Mouse (Mus musculus): ENCODE results near the gene Chrnd.

Chrnd gene

DNA sequence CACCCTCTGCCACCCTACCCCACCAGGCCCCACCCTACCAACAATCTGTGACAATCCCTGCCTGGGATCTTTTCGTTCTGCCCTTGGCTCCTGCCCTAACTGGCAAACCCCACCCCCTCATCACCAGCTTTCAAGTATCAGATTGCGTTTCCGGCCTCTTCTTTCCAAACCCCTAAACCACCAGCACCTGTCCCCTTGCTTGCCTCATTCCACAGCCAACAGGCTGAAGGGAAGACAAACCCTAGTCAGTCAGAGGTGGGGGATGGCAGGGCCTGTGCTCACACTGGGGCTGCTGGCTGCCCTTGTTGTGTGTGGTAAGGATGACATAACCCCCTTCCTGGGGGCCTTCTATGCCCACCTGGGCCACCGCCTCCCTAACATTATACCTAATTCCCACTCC lies at the start of gene Chrnd:
TSS of gene Chrnd (plus strand) at position 179 of the 400 bp plus-strand sequence.
- no peak for DNase-seq (ENCODE audit: low read depth, low spot score)

DNA sequence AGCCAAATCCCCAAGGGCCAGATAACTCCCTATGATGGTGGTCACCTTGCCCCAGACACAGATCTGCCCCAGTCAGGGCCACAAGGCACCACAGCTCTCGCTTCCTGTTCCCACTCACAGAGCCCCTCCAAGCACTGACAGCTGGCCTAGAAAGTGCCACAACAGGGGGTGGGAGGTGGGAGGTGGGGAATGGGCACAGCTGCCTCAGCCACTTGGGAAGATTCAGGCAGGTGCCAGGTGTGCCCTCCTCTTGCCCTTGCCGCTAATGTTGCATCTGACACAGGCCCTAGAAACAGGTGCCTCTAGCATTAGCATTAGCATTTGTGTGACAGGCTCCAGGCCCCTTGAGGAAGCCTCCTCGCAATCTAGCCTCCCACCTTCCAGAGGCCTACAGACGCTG lies 48.9 kb upstream of the Chrnd start:
- no peak for DNase-seq (ENCODE audit: low read depth, low spot score)

DNA sequence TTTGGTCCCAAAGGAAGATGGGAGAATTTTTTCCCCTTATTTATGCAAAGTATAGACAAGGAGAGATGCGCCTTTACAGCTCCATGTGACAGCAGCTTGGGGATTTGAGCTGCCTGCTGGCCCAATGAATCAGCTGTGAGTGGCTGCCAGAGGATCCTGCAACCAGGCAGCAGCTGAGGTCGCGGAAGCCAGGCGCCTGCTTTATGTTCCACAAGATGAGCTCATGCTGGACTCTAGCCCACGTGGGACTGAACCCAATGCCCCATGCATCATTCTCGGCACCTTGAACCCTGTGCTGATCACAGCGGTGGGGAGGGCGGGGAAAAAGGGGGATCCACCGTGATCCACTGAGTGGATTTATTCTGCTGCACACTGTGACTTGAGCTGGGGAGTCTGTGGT lies 48.0 kb upstream of the Chrnd start:
- peak; percentile 34 for DNase-seq (ENCODE audit: low read depth, low spot score)

DNA sequence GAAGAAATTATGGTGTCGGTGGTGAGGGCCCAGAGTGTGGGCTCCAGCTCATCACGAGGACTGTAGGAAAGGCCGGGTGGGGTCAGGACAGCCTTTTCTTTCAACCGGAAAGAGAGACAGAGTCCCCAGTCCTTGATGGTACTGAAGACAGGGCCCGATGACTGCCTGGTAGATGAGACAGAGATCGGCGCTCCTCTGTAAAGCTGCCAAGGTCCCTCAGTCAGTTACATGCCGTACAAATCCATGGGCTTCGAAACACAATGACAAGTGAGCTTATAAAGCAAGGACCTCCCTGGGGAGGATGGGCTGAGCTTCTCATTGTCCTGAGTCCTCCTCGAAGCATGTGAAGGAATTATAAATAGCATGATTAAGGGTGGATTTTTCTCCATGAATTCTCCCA lies 47.3 kb upstream of the Chrnd start:
- no peak for DNase-seq (ENCODE audit: low read depth, low spot score)

DNA sequence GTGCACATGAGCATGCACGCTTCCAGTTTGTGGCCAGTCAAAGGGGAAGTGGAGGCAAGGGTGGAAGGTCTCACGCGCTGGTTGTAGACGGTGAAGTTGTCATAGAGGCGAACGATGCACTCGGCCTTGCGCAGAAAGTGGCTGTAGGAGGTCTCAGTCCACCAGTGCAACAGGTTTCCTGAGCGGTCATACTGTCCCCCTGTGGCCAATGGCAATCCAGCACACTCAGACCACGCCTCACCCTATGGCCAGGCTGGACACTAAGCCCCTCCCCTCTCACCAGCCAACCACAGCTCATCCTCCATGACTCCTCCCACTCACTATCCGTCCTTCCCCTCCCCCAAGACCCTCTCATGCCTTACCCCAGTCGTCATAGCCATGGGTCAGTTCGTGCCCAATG lies 41.0 kb upstream of the Chrnd start:
- no peak for DNase-seq (ENCODE audit: low read depth, low spot score)

DNA sequence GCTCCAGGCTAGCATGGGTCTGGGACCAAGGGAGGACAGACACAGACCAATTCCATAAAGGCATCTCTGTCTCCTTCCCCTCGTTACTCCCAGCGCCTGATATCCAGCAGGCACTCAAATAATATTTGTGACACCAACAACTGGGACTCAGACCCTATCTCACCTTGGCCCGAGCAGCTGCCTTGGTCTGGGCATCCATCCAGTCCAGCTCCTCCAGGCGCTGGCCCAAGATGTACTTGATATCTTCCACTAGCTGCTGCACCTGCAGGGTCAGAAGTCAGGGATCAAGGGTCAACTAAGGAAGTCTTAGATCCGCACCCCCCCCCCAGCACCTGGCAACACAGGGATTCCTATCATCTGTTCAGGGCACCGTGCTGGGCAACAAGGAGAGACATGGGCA lies 39.1 kb upstream of the Chrnd start:
- no peak for DNase-seq (ENCODE audit: low read depth, low spot score)

DNA sequence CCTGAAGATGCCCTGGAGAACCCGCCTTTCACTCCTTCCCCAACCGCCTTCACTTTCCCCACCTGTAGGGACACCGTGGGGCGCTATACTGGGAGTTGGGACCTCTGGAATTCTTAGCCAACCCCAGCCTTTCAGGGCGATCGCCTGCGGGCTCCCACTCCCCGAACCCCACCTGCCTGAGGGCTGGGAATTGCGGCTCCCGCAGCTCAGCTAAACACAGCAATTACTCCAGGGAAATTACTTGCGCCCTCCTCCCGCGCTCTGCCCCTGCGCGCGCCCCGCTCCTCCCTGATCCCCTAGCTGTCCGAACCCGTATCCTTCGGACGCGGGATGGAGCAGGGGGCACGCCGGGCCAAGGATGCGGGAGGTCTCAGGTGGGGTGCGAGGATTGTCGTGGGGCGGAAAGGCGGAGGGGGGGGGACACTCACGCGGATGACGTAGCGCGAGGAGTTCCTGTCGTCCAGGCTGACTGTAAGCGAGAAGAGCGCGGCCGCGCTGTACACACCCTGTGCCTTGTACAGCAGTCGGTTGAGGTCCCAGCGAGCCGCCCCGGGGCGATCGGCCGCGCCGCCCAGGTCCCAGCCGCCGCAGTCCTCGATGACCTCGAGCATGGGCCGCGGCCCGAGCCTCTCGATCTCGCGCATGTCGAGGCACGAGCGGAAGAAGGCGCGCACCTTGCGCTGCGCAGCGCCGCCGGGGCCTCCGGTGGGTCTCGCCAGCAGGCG lies 36.5 kb upstream of the Chrnd start:
- DNase-seq (ENCODE audit: low read depth, low spot score) = no peak

DNA sequence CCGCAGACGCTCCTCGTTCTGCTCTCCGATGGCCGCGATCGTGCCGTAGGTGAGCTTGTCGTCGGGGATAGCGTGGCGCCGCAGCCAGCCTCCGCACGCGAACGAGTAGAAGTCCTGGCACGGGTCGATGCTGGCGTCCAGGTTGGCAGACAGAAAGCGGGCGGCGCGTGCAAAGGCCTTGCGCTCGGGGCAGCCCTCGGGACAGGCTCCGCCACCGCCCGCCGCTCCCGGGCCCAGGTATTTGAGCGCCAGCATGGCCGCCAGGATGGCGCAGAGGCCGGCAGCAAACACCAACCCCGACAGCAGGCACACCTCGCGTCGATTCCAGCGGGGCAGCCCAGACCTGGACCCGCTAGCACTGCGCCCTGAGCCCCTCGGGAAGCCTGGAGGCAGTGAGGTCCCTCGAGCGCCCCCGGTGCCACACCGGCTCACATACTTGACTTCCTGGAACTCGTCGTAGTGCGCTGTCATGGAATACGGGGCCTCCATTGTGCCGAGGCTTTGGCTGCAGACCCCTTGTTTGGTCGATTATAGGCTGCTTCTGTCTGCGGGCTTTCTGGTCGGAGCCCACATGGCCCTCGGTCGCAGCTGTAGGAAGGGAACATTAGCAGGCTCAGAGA lies 35.8 kb upstream of the Chrnd start:
- DNase-seq (ENCODE audit: low read depth, low spot score) = no peak

DNA sequence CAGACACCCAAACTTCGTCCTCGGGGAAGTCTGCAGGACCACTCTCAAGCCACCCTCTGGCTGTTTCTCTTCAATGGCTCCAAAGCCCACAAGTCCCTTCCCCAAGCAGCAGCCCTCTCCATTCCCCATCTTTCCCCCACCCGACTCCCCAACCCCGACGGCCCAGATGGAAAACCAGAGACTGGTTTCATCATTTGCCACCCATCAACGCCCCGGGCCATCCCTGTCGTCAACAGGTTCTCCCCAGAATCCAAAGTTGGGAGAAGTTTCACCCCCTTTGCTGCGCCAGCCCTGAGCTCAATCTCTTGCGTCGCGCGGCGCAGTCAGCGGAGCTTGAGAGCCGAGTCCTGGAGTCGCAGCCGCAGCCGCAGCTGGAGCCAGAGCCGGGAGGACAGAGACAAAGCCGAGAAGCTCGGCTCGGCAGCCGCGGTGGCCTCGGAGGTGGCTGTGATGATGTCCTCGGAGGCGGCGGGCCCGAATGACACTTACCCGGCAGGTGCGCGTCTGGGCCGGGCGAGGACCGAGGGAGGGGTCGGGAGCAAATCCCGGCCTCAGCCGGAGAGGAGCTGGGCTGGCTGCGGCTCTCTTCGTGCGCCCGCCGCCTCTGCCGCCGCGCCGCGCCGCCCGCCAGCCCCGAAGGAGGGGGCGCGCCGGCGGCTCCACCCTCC lies 34.7 kb upstream of the Chrnd start:
- no peak for DNase-seq (ENCODE audit: low read depth, low spot score)

DNA sequence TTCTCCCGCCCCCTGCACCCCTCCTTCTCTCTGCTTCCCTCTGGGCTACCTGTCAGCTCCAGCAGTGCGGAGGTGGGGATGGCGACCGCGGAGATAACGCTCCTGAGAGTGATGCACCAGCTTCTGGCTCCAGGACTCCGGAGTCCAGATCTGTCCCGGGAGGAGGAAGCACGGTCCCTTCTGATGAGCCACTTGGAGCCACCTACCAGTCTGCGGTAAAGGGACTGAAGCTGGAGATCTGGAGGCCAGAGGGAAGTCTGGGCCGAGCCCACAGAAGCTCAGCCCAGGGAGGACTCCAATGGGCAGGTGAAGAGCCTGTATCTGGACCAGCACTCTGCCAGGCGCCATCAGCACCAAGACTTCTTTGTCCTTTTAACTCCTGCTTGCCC lies 34.2 kb upstream of the Chrnd start, which contains the start of gene Ecel1:
TSS of gene Ecel1 (minus strand) at position 323 of the 389 bp plus-strand sequence.
- no peak for DNase-seq (ENCODE audit: low read depth, low spot score)

DNA sequence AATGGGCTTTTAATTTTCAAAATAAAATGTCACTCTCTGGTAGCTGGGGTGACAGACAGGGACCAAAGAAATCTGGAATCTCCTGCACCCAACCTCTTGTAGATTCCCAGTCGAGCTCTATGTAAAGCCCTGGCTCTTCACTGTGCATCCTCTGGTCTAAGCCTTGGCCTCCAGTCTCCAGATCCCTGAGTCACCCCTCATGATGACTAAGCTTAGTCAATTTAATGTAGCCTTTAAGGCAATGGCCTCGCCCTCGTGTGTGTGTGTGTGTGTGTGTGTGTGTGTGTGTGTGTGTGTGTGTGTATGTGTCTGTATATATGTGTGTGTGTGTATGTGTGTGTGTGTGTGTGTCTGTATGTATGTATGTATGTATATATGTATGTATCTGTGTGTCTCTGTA lies 31.0 kb upstream of the Chrnd start:
- no peak for DNase-seq (ENCODE audit: low read depth, low spot score)

DNA sequence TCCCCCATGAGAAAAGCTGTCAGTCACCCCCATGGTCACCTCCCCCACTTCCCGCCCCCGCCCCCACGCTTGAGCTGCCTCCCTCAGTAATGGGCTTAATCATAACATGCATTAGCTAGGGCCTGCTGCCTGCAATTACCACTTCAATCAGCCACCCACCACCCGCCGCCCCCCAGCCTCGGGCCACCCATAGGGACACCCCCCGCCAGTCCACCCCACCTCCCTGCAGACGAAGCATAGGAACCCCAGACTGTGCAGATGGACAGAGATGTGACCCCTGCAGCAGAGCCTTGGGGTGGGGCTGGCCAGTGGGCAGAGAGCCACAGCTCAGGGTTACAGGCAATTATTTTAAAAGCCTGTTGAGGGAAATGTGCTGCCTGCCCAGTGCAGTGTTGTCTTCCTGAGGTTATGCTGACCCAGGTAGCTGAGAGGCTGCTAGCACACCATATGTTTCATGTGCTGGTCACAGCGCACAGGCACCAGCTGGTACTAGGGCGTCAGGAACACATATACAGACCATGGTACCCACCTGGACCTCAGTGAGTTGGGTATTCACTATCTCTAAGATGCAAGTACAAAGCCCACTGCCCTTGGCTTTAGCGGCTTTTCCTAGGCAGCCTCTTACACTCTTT lies 26.1 kb upstream of the Chrnd start:
- no peak for DNase-seq (ENCODE audit: low read depth, low spot score)

DNA sequence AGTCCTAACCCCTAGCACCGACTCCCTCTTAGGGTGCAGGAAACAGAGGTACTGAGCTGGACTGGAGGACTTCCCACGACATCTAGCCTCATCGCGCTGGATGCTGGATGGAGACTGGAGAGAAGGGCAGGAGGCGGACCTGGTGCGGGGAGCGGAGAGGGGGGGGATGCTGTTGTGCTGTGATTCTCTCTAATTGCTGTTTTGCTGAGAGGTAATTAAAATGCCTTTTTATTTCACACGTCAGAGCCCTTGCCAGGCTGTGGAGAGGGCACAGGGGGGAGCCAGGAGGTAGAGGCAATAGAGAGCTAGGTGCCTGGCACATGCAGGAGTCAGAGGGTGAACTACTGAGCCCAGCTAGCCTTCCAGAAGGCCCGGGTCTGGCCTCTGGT lies 25.6 kb upstream of the Chrnd start:
- no peak for DNase-seq (ENCODE audit: low read depth, low spot score)

DNA sequence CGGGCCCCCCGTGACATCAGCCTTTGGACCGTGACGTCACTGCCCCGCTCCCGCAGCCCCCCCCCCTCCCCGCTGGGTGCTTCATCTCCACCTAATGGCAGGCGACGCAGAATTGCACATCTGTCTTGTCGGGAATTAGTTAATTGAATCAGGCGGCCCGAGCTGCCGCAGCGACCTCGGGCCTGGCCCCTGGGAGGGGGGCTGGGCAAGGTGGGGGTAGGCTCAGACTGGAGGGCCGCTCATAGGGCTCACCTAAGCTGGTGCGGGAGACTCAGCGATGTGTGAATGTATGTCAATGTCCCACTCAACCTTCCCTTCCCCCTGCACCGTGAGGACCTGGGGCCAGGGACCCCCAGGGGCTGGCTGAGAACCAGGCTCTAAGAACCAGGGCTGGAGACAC lies 19.9 kb upstream of the Chrnd start:
- DNase-seq (ENCODE audit: low read depth, low spot score) = no peak

DNA sequence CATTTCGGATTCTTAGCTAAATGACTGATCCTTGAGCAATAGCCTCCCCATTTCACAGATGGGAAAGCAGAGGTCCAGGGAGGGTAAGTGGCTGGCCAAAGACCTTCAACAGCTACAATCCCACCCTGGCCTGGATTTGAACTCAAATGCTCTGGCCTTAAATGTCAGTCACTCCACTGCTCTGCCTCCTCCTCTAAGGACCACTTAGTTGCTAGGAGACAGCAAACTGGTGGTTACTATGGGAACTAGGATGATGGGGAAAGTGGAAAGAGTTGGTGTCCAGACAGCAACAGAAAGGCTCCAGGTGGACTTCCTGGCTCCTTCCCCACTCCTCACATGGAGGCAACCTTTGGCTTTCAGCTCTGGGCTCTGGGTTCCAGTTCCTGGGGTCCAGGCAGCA lies 19.1 kb upstream of the Chrnd start:
- DNase-seq (ENCODE audit: low read depth, low spot score) = no peak

DNA sequence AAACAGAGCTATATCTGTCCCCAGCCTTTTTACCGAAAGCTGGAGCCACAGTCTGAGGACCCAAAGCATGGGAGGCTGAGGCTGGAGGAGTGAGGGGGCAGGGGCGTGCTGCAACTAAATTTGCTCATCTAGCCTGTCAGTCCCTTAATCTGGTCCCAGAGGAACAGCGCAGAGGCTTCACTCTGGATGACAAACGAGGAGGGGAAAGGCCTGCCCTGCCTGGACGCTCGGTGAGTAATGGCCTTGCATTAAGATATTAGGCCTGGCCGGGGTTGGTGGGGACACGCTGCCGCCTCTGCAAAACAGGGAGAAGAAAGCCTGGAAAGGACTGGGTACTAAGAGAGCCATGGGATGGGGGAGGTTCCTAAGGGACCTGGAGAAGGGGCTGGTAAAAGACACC lies 18.1 kb upstream of the Chrnd start:
- DNase-seq (ENCODE audit: low read depth, low spot score) = no peak

DNA sequence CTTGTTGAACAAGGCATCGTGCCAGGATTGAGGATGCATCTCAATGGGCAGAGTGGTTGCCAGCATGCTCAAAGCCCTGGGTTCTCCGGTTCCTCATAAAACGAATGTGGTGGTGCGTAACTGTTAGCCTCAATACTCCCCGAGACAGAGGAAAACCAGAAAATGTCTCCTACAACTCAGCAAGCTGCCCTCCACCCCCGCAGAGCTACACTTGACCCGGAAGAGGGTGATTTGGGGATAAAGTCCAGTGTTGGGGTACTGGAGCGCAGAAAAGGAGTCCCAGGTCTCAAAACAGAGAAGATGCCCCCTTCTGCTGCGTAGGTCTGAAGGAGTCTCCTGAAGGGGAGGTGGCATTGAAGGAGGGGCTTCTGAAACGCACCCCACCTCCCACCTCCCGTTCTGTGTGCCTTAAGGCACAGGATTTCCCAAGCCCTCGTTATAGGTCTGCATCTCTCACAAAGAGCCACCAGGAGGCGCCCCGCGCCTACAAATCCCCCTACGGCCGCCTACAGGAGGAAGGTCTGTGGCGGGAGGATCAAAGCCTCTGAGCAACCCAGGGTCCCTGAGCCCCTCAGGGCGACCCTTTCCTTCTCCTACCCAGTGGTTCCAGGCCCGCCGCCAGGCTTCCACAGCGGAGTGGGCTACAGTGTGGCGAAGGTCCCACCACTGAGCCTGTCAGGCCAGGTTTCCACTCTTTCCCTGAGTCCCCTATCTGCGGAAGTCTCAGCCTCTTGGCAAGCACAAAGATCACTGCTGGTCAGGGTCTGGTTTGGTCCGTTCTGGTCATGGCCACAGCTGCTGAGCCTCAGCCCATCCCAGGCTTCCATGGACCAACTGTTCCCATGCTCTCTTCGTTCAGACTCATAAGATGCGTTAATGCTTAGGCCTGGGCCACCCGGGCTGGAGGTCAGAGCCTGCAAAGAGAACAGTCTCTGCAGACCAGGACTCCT lies 16.1 kb upstream of the Chrnd start:
- peak; percentile 88 for DNase-seq (ENCODE audit: low read depth, low spot score)

DNA sequence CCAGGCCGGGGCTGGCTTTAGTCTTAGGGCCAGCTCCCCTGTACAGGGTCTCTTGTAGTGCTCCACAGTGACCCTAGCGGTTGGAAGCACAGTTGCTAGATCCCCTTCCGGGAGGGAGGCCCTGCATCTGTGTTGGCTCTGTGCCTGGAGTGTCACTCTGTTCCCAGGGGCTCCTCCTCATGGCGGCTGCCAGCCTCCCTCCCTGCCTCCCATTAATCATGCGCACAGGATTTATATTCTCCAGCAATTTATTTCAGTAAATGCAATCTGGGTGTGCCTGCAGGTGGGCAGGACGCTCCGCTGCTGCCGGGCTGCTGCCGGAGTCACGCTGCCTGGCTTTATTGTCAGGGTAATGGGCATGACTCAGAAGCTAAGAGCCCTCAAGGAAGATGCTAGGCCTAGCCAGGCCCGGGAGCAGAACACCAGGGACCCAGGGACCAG lies 14.5 kb upstream of the Chrnd start:
- peak; percentile 73 for DNase-seq (ENCODE audit: low read depth, low spot score)

DNA sequence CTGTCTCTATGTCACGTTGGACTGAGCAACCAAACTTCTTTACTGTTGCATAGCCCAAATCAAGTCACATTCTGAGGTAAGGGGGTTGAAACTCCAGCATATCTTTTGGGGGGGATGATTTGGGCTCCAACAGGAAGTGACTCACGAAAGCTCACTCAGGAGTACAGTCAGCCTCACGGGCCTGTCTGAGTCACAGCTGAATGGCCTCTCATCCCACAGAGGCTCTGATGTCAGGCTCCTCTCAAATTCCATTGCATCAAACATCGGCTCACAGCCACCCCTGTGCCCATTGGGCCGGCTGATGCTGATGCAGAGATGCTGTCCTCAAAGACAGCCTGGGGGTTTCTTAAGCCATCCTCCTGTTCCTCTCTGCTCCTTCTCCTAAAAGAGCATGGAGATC lies 9.5 kb upstream of the Chrnd start:
- no peak for DNase-seq (ENCODE audit: low read depth, low spot score)

DNA sequence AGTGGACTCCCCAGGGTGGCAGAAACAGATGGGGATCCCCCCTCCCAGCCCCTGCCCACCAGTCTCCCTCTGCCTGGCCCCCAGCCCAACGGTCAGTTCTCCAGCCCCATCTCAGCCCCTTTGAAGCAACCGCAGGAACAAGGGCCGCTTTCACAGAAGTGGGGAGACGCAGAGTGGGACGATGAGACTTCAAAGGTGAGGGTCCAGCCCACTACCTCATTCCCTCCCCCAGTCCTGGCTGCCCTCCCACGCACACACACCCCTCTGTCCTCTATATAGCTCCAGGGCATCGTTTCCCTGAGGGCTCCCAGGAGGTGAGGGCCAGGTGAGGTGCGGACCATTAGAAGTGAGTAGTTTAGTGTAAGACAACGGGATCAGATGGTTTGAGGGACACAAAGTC lies 7.4 kb upstream of the Chrnd start, which contains the start of gene Prss56:
TSS of gene Prss56 (plus strand) at position 301 of the 400 bp plus-strand sequence.
- no peak for DNase-seq (ENCODE audit: low read depth, low spot score)
